Mouse (Mus musculus) thymus, adult 2 months (tissue): Measurements from ENCODE around the gene Chmp3. TPM values are rescaled to one million over a fixed set of nuclear protein-coding genes. Genes with fewer than 3 reads are reported as not detected.

Source experiments
- DNase-seq: peaks from one replicate; pipeline ENCODE4 v3.0.0; 2021
- H3K27ac ChIP-seq: fragments of 200-500 bp; 2 replicates; pipeline ENCODE4 v1.5.1; 2012; ENCODE audit warnings: low read length, control low read depth; ENCODE audit not compliant: control insufficient read depth, insufficient read depth
- H3K27me3 ChIP-seq: fragments of 200-500 bp; 2 replicates; pipeline ENCODE4 v1.6.1; 2012; ENCODE audit warnings: mild to moderate bottlenecking, low read length, moderate library complexity, mixed read lengths; ENCODE audit not compliant: control insufficient read depth, insufficient read depth
- H3K36me3 ChIP-seq: fragments of 200-500 bp; 2 replicates; pipeline ENCODE4 v1.6.1; 2012; ENCODE audit warnings: mild to moderate bottlenecking, low read length, moderate library complexity; ENCODE audit not compliant: control insufficient read depth, insufficient read depth
- H3K4me1 ChIP-seq: fragments of 200-500 bp; replicated peaks from 2 replicates; pipeline ENCODE4 v1.6.1; 2012; ENCODE audit warnings: low read length; ENCODE audit not compliant: control insufficient read depth, insufficient read depth
- H3K4me3 ChIP-seq: fragments of 200-500 bp; 2 replicates; pipeline ENCODE4 v1.5.1; 2012; ENCODE audit warnings: mild to moderate bottlenecking, low read length, control low read depth, moderate library complexity; ENCODE audit not compliant: control insufficient read depth, insufficient read depth
- CTCF ChIP-seq: fragments of 200-500 bp; IDR thresholded peaks from 2 replicates; pipeline ENCODE4 v1.5.1; 2012; ENCODE audit warnings: mild to moderate bottlenecking, control low read depth, low read length, moderate library complexity, borderline replicate concordance; ENCODE audit not compliant: control insufficient read depth, poor library complexity, insufficient read depth; ENCODE audit errors: extremely low read depth
- POLR2A ChIP-seq: fragments of 200-500 bp; IDR thresholded peaks from 2 replicates; pipeline ENCODE4 v1.6.1; 2012; ENCODE audit warnings: mild to moderate bottlenecking, low read length, control low read depth, moderate library complexity; ENCODE audit not compliant: control insufficient read depth, poor library complexity, insufficient read depth; ENCODE audit errors: extremely low read depth
- WGBS: fragments of 180-500 bp; shearing (Covaris S2); methylation state at CpG from one replicate; pipeline ENCODE4 v1.1.7; 2018; 5-methylcytosine and 5-hydroxymethylcytosine counted together
- polyA plus RNA-seq: library from polyadenylated mRNA; depleted of rRNA; stranded (reverse); fragments of >200 nt; gene quantifications from 2 replicates; pipeline ENCODE4 v1.2.3, GENCODE M21; 2012

The Chmp3 gene
- polyA plus RNA-seq, 1 experiment = 33.8 TPM

DNA sequence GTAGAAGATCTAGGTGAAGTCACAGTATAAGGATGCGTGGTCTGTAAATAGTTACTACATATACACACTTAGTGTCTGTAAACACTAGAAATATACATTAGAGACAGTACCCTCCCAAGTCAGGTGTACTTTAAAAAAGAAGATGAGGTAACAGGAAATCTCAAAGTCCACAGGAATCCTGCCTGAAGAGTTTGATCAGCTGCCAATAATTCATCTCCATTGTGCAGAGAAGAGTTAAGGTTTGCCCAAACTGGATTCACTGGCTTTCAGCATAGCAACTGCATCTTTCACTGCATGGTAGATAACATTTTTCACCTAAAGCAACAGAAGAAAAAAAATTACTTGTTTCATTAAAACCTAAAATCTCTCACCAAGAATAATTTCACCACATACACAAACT is 45.8 kb downstream of the Chmp3 start:
- Histone ChIP-seq H3K4me3 (no peak overlapping the region), H3K4me1 (no peaks in the 10 kb centered on the region), H3K27ac (no peak overlapping the region), H3K36me3 (peaks cover 63% of the 10 kb centered on the region), H3K27me3 (no peaks in the 10 kb centered on the region)
- DNase-seq = no peak
- WGBS = 96% methylated on average over 1 of the region's 1 CpGs
- no peak for TF ChIP-seq POLR2A
- TF ChIP-seq CTCF = no peak

GRCm38 (mm10) chr6:71590154-71590553 is 46.6 kb downstream of the Chmp3 start:
- no peaks in the 10 kb centered on the region for H3K27me3 ChIP-seq
- no peaks in the 10 kb centered on the region for H3K4me1 ChIP-seq
- H3K36me3 ChIP-seq = peaks cover 71% of the 10 kb centered on the region
- DNase-seq = no peak
- WGBS = 97% methylated on average over 4 of the region's 4 CpGs
- no peak for TF ChIP-seq POLR2A
- no peak for TF ChIP-seq CTCF
- H3K4me3 ChIP-seq = no peak overlapping the region
- no peak overlapping the region for H3K27ac ChIP-seq

DNA sequence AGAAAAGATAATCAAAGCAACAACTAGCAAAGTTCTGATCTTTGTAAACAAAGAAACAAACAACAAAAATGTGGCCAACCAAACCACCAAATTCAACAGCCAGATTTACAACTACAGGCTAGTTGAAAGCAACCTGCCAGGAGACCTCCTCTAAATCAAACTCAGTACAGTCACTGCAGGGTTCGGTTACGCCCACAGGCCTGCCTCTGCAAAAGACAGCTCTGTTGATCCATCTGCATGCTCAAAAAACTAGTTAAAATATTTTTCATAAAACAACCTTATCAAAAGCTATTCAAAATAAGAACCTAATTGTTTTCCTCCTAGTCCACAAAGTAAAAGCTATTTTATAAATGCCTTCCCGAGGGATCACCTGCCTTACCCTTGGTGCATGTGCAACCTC is 64.2 kb downstream of the Chmp3 start:
- Histone ChIP-seq H3K4me3 (no peak overlapping the region), H3K27ac (no peak overlapping the region), H3K4me1 (no peaks in the 10 kb centered on the region), H3K36me3 (peaks cover 81% of the 10 kb centered on the region), H3K27me3 (no peaks in the 10 kb centered on the region)
- no peak for TF ChIP-seq CTCF
- TF ChIP-seq POLR2A = no peak
- DNase-seq = no peak
- WGBS = over 99% methylated on average over 3 of the region's 3 CpGs

GRCm38 (mm10) chr6:71608994-71609393 is 65.4 kb downstream of the Chmp3 start:
- Histone ChIP-seq H3K36me3 (peaks cover 81% of the 10 kb centered on the region), H3K4me1 (no peaks in the 10 kb centered on the region), H3K27ac (no peak overlapping the region), H3K4me3 (no peak overlapping the region), H3K27me3 (no peaks in the 10 kb centered on the region)
- no peak for DNase-seq
- TF ChIP-seq POLR2A (no peak), CTCF (no peak)

- no peaks in the 10 kb centered on the region for H3K27me3 ChIP-seq
- H3K27ac ChIP-seq = no peak overlapping the region
- no peak for DNase-seq
- no peak overlapping the region for H3K4me3 ChIP-seq
- TF ChIP-seq CTCF = no peak
- TF ChIP-seq POLR2A = no peak
- peaks cover 79% of the 10 kb centered on the region for H3K36me3 ChIP-seq
- WGBS = 96% methylated on average over 7 of the region's 7 CpGs
- H3K4me1 ChIP-seq = no peaks in the 10 kb centered on the region
Measured at GRCm38 (mm10) chr6:71609968-71610367, 66.4 kb downstream of the Chmp3 start.

- Histone ChIP-seq H3K4me3 (no peak overlapping the region), H3K36me3 (peaks cover 84% of the 10 kb centered on the region), H3K27me3 (no peaks in the 10 kb centered on the region), H3K27ac (no peak overlapping the region), H3K4me1 (no peaks in the 10 kb centered on the region)
- no peak for DNase-seq
- TF ChIP-seq POLR2A (no peak), CTCF (no peak)
Measured at GRCm38 (mm10) chr6:71613225-71613624, 69.6 kb downstream of the Chmp3 start.

GRCm38 (mm10) chr6:71616959-71617358 is 73.4 kb downstream of the Chmp3 start:
- Histone ChIP-seq H3K27ac (no peak overlapping the region), H3K27me3 (no peaks in the 10 kb centered on the region), H3K36me3 (peaks cover 91% of the 10 kb centered on the region), H3K4me1 (no peaks in the 10 kb centered on the region), H3K4me3 (no peak overlapping the region)
- TF ChIP-seq CTCF (no peak), POLR2A (no peak)
- no peak for DNase-seq
- 91% methylated on average over 5 of the region's 5 CpGs for WGBS

GRCm38 (mm10) chr6:71621551-71621950 is 78.0 kb downstream of the Chmp3 start:
- over 99% methylated on average over 5 of the region's 5 CpGs for WGBS
- H3K36me3 ChIP-seq = peaks cover 95% of the 10 kb centered on the region

More at GRCm38 (mm10) chr6:71621551-71621950, 78.0 kb downstream of the Chmp3 start:
- Histone ChIP-seq H3K4me1 (no peaks in the 10 kb centered on the region), H3K4me3 (no peak overlapping the region), H3K27ac (no peak overlapping the region), H3K27me3 (no peaks in the 10 kb centered on the region)
- TF ChIP-seq POLR2A = no peak
- TF ChIP-seq CTCF = no peak
- DNase-seq = no peak
